Comparison of ENCODE assay signal across 13 mouse cellular contexts in the genomic region with DNA sequence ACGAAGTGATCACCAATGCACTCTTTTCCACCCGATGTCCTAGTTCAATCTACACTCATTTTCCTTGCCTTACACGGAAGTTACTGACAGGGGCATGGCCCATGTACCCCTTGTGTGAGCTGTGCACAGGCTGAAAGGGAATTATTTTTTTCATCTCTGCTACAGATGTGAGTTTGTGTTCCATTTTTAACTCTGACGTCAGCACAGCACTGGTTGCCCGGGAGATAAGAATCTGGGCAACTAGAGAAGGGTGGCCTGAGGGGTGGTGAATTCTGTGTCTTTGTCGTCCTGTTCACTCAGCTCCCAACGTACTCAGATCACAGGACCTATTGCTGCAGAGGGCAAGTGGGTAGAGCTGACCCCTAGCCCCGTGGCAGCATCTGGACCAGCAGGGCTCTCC. TPM values are rescaled to one million over a fixed set of nuclear protein-coding genes. Genes with fewer than 3 reads are reported as not detected.
DNase-seq lines count a peak whose midpoint lies in the region; ATAC-seq and TF ChIP-seq lines count a peak whose summit lies in the region.
"Had no signal": no experiment of that assay in that cellular context is flagged by ENCODE, and none has a peak within 500 bp of the region (broad histone marks: within the 10 kb centered on the region; RNA-seq: fewer than 3 reads in every experiment).

No protein-coding gene starts in this region.

- H3K27ac ChIP-seq in forebrain, postnatal 0 days (ENCODE audit: low read depth, low read length) = peak overlapping the region; percentile 5; the same call in 1 of the 2 replicates
- H3K27ac ChIP-seq in forebrain, embryonic 13.5 days = no peak overlapping the region
- peak overlapping the region; percentile 42; the same call in 1 of the 2 replicates for H3K27ac ChIP-seq in cortical plate, adult 2 months (ENCODE audit: insufficient read depth, low read length)
- H3K27ac ChIP-seq in kidney, embryonic 15.5 days = no peak overlapping the region
- H3K27ac ChIP-seq: hindbrain, embryonic 15.5 days; limb, embryonic 12.5 days; neural tube, embryonic 15.5 days had no signal

- H3K4me2 ChIP-seq in forebrain, postnatal 0 days (ENCODE audit: low read depth) = no peak overlapping the region
- H3K4me2 ChIP-seq in forebrain, embryonic 13.5 days = no peak overlapping the region
- H3K4me2 ChIP-seq in kidney, embryonic 15.5 days = no peak overlapping the region
- H3K4me2 ChIP-seq: hindbrain, embryonic 15.5 days; limb, embryonic 12.5 days; neural tube, embryonic 15.5 days had no signal

- H3K36me3 ChIP-seq in forebrain, postnatal 0 days (ENCODE audit: insufficient read depth) = no peaks in the 10 kb centered on the region
- H3K36me3 ChIP-seq in forebrain, embryonic 13.5 days (ENCODE audit: poor library complexity, severe bottlenecking) = no peaks in the 10 kb centered on the region
- H3K36me3 ChIP-seq in kidney, embryonic 15.5 days = no peaks in the 10 kb centered on the region
- H3K36me3 ChIP-seq: hindbrain, embryonic 15.5 days; limb, embryonic 12.5 days; neural tube, embryonic 15.5 days had no signal

- peak; percentile 81 for ATAC-seq in forebrain, postnatal 0 days
- no peak for ATAC-seq in forebrain, embryonic 13.5 days
- ATAC-seq in CD4-positive, CD25-positive, alpha-beta regulatory T cell, adult 4 months = peak; percentile 56
- ATAC-seq in kidney, embryonic 15.5 days (replicated peaks; ENCODE audit: low FRiP score) = no peak

- DNase-seq in forebrain, postnatal 0 days = peak; percentile 43
- DNase-seq in lung, postnatal 36 days = peak; percentile 22
- no peak for DNase-seq in lung, adult 2 months
- no peak for DNase-seq in embryo, embryonic 10.5 days (ENCODE audit: low spot score)
- DNase-seq: cerebellum, postnatal 10 days; heart, adult 18-20 months had no signal

- H3K4me3 ChIP-seq in forebrain, postnatal 0 days (ENCODE audit: low read depth, low read length) = no peak overlapping the region
- no peak overlapping the region for H3K4me3 ChIP-seq in forebrain, embryonic 13.5 days
- H3K4me3 ChIP-seq in lung, adult 2 months (replicated peaks; ENCODE audit: extremely low read depth, low read depth, low read length) = no peak overlapping the region
- H3K4me3 ChIP-seq in cortical plate, adult 2 months (ENCODE audit: insufficient read depth, low read length) = no peak overlapping the region
- no peak overlapping the region for H3K4me3 ChIP-seq in kidney, embryonic 15.5 days (replicated peaks)
- H3K4me3 ChIP-seq: hindbrain, embryonic 15.5 days; limb, embryonic 12.5 days; neural tube, embryonic 15.5 days had no signal

- H3K4me1 ChIP-seq in forebrain, postnatal 0 days (ENCODE audit: insufficient read depth) = no peaks in the 10 kb centered on the region
- no peaks in the 10 kb centered on the region for H3K4me1 ChIP-seq in forebrain, embryonic 13.5 days
- H3K4me1 ChIP-seq in lung, adult 2 months (ENCODE audit: control insufficient read depth, insufficient read depth, low read length) = no peaks in the 10 kb centered on the region
- H3K4me1 ChIP-seq in cortical plate, adult 2 months (ENCODE audit: control insufficient read depth, insufficient read depth, low read length) = peaks cover 2% of the 10 kb centered on the region; the same call in 1 of the 2 replicates
- H3K4me1 ChIP-seq in kidney, embryonic 15.5 days = no peaks in the 10 kb centered on the region
- H3K4me1 ChIP-seq: hindbrain, embryonic 15.5 days; limb, embryonic 12.5 days; neural tube, embryonic 15.5 days had no signal

- H3K9me3 ChIP-seq in forebrain, postnatal 0 days (ENCODE audit: low read length) = no peaks in the 10 kb centered on the region
- H3K9me3 ChIP-seq in forebrain, embryonic 13.5 days (replicated peaks) = no peaks in the 10 kb centered on the region
- H3K9me3 ChIP-seq in kidney, embryonic 15.5 days (replicated peaks) = no peaks in the 10 kb centered on the region
- H3K9me3 ChIP-seq: hindbrain, embryonic 15.5 days; limb, embryonic 12.5 days; neural tube, embryonic 15.5 days had no signal

- no peak overlapping the region for H3K9ac ChIP-seq in forebrain, postnatal 0 days
- no peak overlapping the region for H3K9ac ChIP-seq in forebrain, embryonic 13.5 days
- H3K9ac ChIP-seq in kidney, embryonic 15.5 days = no peak overlapping the region
- H3K9ac ChIP-seq: hindbrain, embryonic 15.5 days; limb, embryonic 12.5 days; neural tube, embryonic 15.5 days had no signal

- no peak for TF ChIP-seq CTCF in forebrain, postnatal 0 days (IDR thresholded peaks at IDR 0.05; ENCODE audit: low read depth)
- TF ChIP-seq CTCF in lung, adult 2 months (IDR thresholded peaks at IDR 0.05; ENCODE audit: insufficient read depth, low read length) = no peak
- TF ChIP-seq CTCF in cortical plate, adult 2 months (IDR thresholded peaks at IDR 0.05; ENCODE audit: extremely low read depth, insufficient read depth, low read length) = no peak

- WGBS in forebrain, postnatal 0 days = 59% methylated on average over 8 of the region's 8 CpGs
- 69% methylated on average over 8 of the region's 8 CpGs for WGBS in forebrain, embryonic 13.5 days
- 48% methylated on average over 8 of the region's 8 CpGs for WGBS in lung, adult 2 months
- WGBS in kidney, embryonic 15.5 days = 56% methylated on average over 8 of the region's 8 CpGs

- H3K27me3 ChIP-seq in forebrain, postnatal 0 days (ENCODE audit: insufficient read depth, low read length) = no peaks in the 10 kb centered on the region
- no peaks in the 10 kb centered on the region for H3K27me3 ChIP-seq in forebrain, embryonic 13.5 days
- H3K27me3 ChIP-seq in kidney, embryonic 15.5 days = no peaks in the 10 kb centered on the region
- H3K27me3 ChIP-seq: hindbrain, embryonic 15.5 days; limb, embryonic 12.5 days; neural tube, embryonic 15.5 days had no signal

- TF ChIP-seq POLR2A in lung, adult 2 months (IDR thresholded peaks at IDR 0.05; ENCODE audit: borderline replicate concordance, extremely low read depth, low read depth, low read length) = no peak
- TF ChIP-seq POLR2A in cortical plate, adult 2 months (IDR thresholded peaks at IDR 0.05; ENCODE audit: extremely low read depth, insufficient read depth, low read length) = no peak

RNA-seq across cellular contexts. Expression of gene Gnb4, which starts 43.9 kb away (rescaled TPM):
- total RNA-seq in forebrain, postnatal 0 days (2014; rRNA removed) = 125 and 135 TPM in 2 replicates
- polyA plus RNA-seq in forebrain, postnatal 0 days (2015; fragmentation: Nextera tagmentation; extraction: Ambion mirVana) = 131 and 136 TPM in 2 replicates
- 46.7 and 48.0 TPM in 2 replicates for polyA plus RNA-seq in forebrain, embryonic 13.5 days (2015; fragmentation: Nextera tagmentation; extraction: Ambion mirVana)
- polyA plus RNA-seq in lung, adult 2 months (2012; rRNA removed) = 34.9 and 52.8 TPM in 2 replicates
- polyA plus RNA-seq in CD4-positive, CD25-positive, alpha-beta regulatory T cell, adult 4 months (2017; shearing (Covaris generic)) = 10 to 100 TPM in 1 of 2 experiments, 1 to 10 TPM in 1; 9.5 to 11.0 TPM
- 37.4 and 46.6 TPM in 2 replicates for polyA plus RNA-seq in cortical plate, adult 2 months (2012; rRNA removed)
- polyA plus RNA-seq in kidney, embryonic 15.5 days (2015; fragmentation: Nextera tagmentation; extraction: Ambion mirVana) = 51.0 and 54.4 TPM in 2 replicates

RNA-seq across cellular contexts. Expression of gene Actl6a, which starts 45.8 kb away (rescaled TPM):
- 34.5 and 43.6 TPM in 2 replicates for total RNA-seq in forebrain, postnatal 0 days (2014; rRNA removed)
- polyA plus RNA-seq in forebrain, postnatal 0 days (2015; fragmentation: Nextera tagmentation; extraction: Ambion mirVana) = 39.6 and 44.3 TPM in 2 replicates
- polyA plus RNA-seq in forebrain, embryonic 13.5 days (2015; fragmentation: Nextera tagmentation; extraction: Ambion mirVana) = 206 and 214 TPM in 2 replicates
- 13.6 and 18.9 TPM in 2 replicates for polyA plus RNA-seq in lung, adult 2 months (2012; rRNA removed)
- 10 to 100 TPM; 85.8 to 96.2 TPM for polyA plus RNA-seq in CD4-positive, CD25-positive, alpha-beta regulatory T cell, adult 4 months (2017; shearing (Covaris generic))
- polyA plus RNA-seq in cortical plate, adult 2 months (2012; rRNA removed) = 17.7 and 17.9 TPM in 2 replicates
- 186 and 188 TPM in 2 replicates for polyA plus RNA-seq in kidney, embryonic 15.5 days (2015; fragmentation: Nextera tagmentation; extraction: Ambion mirVana)

Comparison
In these comparisons a context has a peak if more than half of its experiments do, and no peak if none do; other contexts are left out.
1. ATAC-seq: peak in forebrain, postnatal 0 days (single experiment) and CD4-positive, CD25-positive, alpha-beta regulatory T cell, adult 4 months (single experiment); none in forebrain, embryonic 13.5 days (single experiment) and kidney, embryonic 15.5 days (single experiment).
2. DNase-seq: peak in forebrain, postnatal 0 days (single experiment) and lung, postnatal 36 days (single experiment); none in lung, adult 2 months (single experiment) and embryo, embryonic 10.5 days (single experiment).
3. H3K27ac ChIP-seq: peak in forebrain, postnatal 0 days (single experiment) and cortical plate, adult 2 months (single experiment); none in forebrain, embryonic 13.5 days (single experiment) and kidney, embryonic 15.5 days (single experiment).